Mouse (Mus musculus): ENCODE data around the gene Papola.
"Not testable (repeated sequence)": the region's sequence is repeated elsewhere in the genome, so short reads cannot be mapped to it uniquely, and the experiment has no call there.

Gene Papola

GRCm38 (mm10) chr12:105805790-105806189 is 21.3 kb downstream of the Papola start:
- no peak for DNase-seq (ENCODE audit: low spot score)

- DNase-seq (ENCODE audit: low spot score): no peak
Measured at GRCm38 (mm10) chr12:105806205-105806604, 21.7 kb downstream of the Papola start.

GRCm38 (mm10) chr12:105807416-105807815 is 22.9 kb downstream of the Papola start:
- no peak for DNase-seq (ENCODE audit: low spot score)

DNA sequence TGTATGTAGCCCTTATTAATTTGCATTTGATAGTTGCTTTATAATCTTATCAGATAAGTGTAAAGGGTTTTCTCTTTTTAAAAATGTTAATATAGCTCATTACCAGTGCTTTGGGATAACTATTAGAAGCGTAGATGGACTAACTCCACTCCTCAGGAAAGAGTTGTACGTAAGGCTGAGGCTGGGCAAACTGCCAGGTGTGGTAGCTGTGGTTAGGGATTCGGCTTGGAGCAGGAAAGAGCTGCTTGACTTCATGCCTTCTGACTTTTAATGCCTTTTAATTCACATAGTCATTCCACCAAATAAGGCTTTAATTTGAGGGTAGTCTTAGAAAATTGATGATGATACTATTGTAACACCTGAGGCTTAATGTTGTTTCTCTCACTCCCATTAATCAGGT is 24.5 kb downstream of the Papola start:
- DNase-seq (ENCODE audit: low spot score): no peak

GRCm38 (mm10) chr12:105810608-105811007 is 26.1 kb downstream of the Papola start:
- DNase-seq (ENCODE audit: low spot score): no peak

DNA sequence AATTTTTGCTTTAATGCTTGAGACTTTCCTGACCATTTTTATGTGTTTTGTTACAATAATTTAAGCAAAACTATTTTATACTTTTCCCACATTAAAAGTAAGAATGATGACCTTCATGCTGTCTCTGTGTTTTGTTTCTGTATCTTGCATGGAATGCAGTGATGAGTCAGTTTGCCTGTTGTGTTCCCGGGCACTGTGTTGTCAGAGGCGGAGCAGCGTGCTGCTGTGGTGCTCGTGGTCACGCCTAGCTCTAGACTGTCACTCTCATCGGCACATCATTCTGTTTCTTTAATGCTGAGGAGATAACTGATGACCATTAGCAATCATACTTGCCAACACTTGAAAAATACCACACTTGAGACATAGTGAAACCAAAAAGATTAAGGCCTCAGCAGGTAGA is 29.5 kb downstream of the Papola start:
- no peak for DNase-seq (ENCODE audit: low spot score)

DNA sequence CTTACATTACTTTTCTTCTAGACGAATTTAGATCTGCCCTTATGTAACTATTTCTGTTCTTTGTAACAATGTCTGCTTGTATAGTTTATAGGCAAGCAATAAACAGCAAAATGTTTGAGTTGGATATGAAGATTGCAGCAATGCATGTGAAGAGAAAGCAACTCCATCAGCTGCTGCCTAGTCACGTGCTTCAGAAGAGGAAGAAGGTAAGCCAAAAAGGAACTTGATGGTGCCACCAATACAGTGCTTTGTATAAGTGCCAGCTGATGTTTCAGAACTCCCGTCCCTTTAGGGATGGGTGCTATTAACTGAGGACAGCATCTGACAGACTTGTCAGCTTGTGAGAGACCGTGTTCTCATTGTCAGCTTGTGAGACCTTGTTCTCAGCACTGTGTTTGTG is 39.0 kb downstream of the Papola start:
- no peak for DNase-seq (ENCODE audit: low spot score)

GRCm38 (mm10) chr12:105824743-105825142 is 40.2 kb downstream of the Papola start:
- no peak for DNase-seq (ENCODE audit: low spot score)

DNA sequence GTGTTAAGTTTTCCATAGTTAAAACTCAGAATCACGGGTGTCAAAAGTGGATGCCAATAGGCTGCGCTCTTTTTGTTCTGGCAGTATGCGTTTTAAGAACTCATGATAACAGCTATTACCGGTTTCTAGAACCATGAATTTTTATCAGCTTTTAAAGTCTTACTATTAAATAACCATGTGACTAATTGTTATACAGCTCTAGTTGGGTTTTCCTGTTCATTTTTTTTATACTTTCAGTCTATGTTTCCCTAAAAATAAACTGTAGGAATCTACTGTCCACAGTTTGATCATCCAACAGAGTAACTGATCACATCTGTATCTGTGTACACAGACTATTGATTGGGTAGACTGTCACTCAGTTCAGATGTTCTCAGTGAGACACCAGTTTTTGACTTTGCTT is 40.8 kb downstream of the Papola start:
- DNase-seq (ENCODE audit: low spot score): no peak

DNA sequence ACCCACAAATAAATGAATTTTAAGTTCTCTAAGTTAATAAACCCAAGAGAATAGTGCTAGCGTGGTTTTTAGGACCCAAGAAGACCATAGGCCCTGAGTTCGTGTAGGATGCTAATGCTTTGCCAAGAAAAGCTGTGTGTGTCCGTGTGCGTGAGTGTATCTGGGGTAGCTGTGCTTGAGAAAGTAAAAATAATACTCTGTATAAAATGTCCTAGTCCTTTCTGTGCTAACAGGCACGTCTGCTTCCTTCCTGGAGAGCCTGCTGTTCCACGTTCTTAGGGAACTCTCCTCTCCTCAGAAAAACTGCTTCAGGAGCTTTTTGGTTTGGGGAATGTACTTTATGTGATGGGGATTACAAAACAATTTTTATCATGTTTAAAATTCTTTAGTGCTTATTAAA is 48.0 kb downstream of the Papola start:
- no peak for DNase-seq (ENCODE audit: low spot score)

DNA sequence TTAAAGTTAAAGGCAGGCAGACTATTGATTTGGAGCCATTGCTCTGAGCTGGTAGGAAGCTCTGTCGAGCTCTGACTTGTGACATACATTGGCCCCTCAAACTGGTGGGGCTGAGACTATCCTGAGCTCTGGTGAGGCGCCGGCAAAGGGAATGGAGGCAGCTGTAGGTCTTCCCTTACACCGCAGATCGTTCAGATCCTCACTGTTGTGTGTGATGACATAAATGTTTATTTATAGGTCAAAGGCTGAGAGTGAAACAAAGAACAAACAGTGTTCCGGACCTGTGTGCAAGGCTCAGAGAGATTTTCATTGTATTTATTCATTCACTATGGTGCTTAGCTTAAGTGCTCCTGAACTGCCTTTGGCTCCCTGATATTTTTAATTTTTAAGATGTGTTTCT is 50.4 kb downstream of the Papola start:
- no peak for DNase-seq (ENCODE audit: low spot score)

DNA sequence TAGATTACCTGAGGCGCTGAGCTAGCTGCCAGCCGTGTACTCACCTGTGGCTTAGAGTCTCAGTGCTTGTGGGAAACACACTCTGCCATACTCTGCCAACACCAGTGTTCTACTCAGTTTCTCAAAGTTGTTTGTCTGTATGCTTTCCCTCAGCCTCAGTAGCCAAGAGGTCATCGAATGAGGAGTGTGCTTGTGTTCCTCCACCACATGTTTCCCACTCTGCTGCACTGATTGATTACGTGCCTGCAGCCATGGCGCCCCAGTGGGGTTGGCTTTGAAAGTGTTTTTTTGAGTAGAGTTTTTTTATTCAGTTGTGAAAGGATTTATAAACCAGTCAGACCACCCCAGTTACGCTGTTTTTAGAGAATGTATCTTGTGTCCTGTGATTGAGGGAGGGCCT is 51.1 kb downstream of the Papola start:
- no peak for DNase-seq (ENCODE audit: low spot score)

GRCm38 (mm10) chr12:105836196-105836595 is 51.7 kb downstream of the Papola start:
- DNase-seq (ENCODE audit: low spot score): peak; percentile 59

GRCm38 (mm10) chr12:105839096-105839495 is 54.6 kb downstream of the Papola start:
- DNase-seq (ENCODE audit: low spot score): peak; percentile 58

DNA sequence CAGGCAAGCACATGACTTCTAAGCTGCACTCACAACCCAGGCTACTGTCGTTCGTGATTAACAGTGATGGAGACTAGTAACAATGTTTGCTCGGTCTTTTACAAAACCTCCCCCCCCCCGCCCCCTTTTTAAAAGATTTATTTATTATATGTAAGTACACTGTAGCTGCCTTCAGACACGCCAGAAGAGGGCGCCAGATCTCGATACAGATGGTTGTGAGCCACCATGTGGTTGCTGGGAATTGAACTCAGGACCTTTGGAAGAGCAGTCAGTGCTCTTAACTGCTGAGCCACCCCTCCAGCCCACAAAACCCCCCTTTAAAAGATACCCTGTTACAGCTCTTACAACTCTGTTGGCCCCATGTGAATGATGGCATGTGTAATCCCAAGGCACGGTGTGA is 56.1 kb downstream of the Papola start:
- not testable (repeated sequence) for DNase-seq (ENCODE audit: low spot score)

GRCm38 (mm10) chr12:105843243-105844005 is 58.9 kb downstream of the Papola start:
- DNase-seq (ENCODE audit: low spot score): no peak

DNA sequence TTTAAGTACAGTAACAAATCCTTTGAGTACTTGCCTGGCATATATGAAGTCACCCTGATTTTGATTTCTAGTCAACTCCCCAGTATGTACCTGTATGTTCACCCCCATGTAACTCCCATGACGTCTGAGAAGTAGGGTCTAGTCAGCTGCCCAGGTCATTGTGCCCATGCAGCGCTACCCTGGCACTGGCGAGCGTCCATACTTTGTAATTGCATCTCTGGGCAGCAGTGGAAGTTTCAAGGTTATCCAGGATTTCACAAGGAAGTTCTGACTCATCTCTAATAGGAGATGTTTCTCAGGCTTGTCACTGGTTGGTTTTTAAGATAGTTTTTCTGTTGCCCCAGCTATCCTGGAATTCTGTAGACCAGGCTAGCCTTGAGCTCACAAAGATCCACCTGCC is 59.9 kb downstream of the Papola start:
- no peak for DNase-seq (ENCODE audit: low spot score)

DNA sequence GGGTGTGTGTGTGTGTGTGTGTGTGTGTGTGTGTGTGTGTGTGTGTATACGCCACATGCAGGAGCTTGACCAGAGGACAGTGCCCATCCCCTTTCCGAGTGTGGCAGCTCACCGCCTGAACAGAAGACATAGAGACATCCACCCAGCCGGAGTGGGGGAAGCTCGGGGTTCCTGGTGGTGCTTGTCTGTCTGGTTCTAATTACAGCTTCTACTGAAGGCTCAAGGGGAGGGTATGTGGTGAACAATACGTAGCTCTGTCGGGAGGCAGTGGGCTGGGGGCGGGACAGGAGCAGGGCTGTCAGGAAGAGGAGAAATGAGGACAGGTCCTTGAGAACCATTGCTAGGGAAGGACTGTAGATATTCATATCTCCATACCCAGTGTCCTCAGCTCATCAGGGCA is 64.6 kb downstream of the Papola start:
- peak; percentile 55 for DNase-seq (ENCODE audit: low spot score)

- no peak for DNase-seq (ENCODE audit: low spot score)
Measured at GRCm38 (mm10) chr12:105850675-105851074, 66.2 kb downstream of the Papola start.

GRCm38 (mm10) chr12:105852798-105853197 is 68.3 kb downstream of the Papola start:
- no peak for DNase-seq (ENCODE audit: low spot score)

DNA sequence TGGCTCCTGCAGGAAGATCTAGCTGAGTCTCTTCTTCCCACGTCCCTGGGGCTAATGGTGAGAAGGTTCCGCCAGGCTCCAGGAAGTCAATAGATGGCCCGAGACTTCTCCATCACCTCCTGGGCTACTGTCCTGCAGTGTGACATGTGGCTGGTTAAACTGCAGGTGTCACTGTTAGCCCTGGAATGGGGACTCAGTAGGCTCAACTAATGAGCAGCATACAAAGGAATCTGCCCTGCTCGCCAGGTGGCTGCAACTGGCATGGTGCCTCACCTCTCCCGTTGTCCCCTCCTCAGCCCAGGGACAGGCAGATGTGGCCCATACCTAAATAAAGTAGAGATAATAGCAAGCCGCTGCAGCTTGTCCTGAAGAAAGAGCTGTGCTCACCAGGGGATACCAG is 70.1 kb downstream of the Papola start:
- DNase-seq (ENCODE audit: low spot score): peak; percentile 31

GRCm38 (mm10) chr12:105857902-105858640 is 73.6 kb downstream of the Papola start:
- no peak for DNase-seq (ENCODE audit: low spot score)

GRCm38 (mm10) chr12:105862072-105862471 is 77.6 kb downstream of the Papola start:
- no peak for DNase-seq (ENCODE audit: low spot score)

GRCm38 (mm10) chr12:105862607-105863006 is 78.1 kb downstream of the Papola start:
- peak; percentile 16 for DNase-seq (ENCODE audit: low spot score)

Measured in embryo, embryonic 10.5 days (tissue).